Mouse (Mus musculus) splenic B cell, adult 2 months (primary cell): Measurements from ENCODE around the gene Gnao1.
A peak's percentile ranks its signal among the peaks of the same experiment; 100 is the strongest.

Experiments used
- DNase-seq: peaks from one replicate; pipeline ENCODE4 v3.0.0-alpha.2; 2011; ENCODE audit warnings: low read depth, low spot score
- H3K27me3 ChIP-seq: 2 replicates; pipeline ENCODE4 v1.6.1; 2012; ENCODE audit warnings: mild to moderate bottlenecking, low read length, moderate library complexity, mixed read lengths; ENCODE audit not compliant: control insufficient read depth, poor library complexity, insufficient read depth, severe bottlenecking
- H3K36me3 ChIP-seq: 2 replicates; pipeline ENCODE4 v1.6.1; 2012; ENCODE audit warnings: mild to moderate bottlenecking, low read length, moderate library complexity, mixed read lengths; ENCODE audit not compliant: control insufficient read depth, poor library complexity, insufficient read depth, severe bottlenecking

Gene Gnao1

DNA sequence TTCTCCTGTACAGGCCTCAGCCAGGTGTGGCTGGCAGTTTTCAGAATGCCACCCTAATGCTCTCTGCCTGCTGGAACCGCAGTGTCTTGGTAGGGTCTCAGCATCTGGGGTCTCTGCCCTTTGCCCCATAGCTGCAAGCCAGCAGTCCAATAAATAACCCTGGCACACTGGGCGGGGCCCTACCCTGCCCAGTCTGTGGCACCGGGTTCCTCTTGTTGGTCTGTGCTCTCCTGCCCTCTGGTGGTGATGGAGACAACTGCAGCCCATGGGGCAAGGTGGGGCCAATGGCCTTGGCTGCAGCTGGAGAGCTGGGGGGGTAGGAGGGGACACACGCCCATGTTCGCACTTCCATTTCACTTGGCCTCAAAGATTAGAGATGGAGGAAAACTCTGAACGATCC is 123.1 kb downstream of the Gnao1 start:
- peak; percentile 73 for DNase-seq
- no peaks in the 10 kb centered on the region for H3K36me3 ChIP-seq
- no peaks in the 10 kb centered on the region for H3K27me3 ChIP-seq

DNA sequence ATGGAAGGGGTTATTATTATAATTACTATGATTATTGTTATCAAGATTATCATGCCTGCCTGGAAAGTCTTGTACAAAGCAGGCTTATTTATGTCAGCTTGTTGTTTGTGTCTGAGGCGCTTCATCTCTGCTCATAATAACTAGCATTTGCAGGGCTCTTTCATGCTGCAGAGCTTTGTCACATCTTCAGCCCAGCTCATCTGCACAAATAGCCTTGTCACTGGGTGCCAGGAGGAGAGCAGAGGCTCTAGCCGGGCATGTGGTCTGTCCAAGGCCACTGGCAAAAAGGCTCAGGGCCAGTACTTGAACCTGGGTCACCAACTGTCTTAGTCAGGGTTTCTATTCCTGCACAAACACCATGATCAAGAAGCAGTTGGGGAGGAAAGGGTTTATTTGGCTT is 123.5 kb downstream of the Gnao1 start:
- no peaks in the 10 kb centered on the region for H3K36me3 ChIP-seq
- H3K27me3 ChIP-seq = no peaks in the 10 kb centered on the region
- DNase-seq = no peak

DNA sequence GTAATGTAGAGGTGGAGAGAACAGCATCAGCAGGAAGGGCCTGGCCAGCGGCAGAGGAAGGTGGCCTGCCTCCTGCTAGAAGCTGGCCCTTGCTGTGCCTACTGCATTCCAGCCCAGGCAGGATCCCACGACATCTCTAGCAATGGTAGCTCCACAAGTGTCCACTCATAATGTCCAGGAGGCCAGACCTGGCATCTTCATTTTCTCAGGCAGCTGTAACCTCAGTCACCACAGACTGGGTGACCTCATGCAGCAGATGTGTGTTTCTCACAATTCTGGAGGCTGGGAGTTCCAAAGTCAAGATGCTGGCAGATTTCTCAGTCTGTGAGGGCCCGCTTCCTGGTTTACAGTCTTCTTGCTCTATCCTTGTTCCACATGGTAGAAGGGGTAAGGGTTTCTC is 128.4 kb downstream of the Gnao1 start:
- DNase-seq = no peak
- Histone ChIP-seq H3K36me3 (no peaks in the 10 kb centered on the region), H3K27me3 (peaks cover 2% of the 10 kb centered on the region; the same call in 1 of the 2 replicates)

DNA sequence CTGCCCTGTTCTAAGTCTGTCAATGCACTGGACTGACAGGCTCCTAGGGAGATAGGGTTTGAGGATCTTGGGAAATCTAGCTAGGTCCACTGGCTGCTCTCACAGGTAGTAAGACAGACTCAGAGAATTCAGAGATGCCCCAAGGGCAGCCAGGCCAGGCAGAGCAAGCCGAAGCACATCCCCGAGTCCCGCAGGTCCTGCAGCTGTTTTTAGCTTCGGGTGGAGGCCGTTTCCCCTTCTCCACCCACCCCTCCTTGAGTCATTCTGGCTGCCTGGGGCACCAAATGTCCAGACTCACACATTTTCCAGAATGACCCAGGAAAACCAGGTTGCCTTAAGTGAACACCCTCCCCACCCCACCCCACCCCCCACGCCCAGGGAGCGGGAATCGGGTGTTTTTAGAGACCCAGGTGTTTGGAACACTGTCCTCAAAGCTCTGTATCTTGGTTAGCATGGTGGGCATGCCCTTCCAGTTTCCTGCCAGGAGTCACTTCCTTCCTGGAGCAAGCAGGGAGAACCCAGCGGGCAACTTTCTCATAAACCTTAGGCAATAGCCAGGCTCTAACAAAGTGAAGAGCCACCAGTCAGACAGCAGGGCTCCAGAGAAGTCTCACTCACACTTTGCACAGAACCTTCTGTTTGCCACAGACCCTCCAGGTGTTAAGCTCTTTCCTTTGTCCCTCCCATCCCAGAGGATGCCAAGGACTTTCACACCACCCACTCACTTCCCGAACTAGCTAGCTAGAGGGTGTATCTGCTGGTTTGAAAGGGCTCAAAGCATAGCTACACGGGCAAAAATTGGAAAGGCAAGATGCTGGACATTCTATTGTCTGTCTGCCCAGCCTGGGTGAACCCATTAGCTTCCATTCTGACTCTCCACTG is 131.0 kb downstream of the Gnao1 start:
- no peak for DNase-seq
- Histone ChIP-seq H3K27me3 (peaks cover 2% of the 10 kb centered on the region; the same call in 1 of the 2 replicates), H3K36me3 (no peaks in the 10 kb centered on the region)

DNA sequence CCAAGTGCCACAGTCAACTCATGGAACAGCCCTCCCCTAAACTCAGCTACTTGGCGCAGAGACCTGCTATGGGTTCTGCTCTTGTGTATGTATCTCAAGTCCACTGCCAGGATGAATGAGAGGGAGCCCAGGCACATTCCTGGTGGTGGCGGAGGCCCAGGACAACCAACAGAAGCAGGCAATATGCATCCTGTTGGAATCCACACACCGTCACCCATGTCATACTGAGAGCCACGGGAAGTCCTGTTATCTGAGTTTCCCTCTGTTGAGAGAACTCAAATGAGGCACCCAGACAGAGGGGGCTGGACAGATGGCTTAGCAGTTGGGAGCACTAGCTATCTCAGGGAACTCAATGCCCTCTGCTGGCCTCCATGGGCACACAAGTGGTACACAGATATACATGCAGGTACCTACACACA is 131.9 kb downstream of the Gnao1 start:
- no peak for DNase-seq
- peaks cover 2% of the 10 kb centered on the region for H3K27me3 ChIP-seq
- no peaks in the 10 kb centered on the region for H3K36me3 ChIP-seq

DNA sequence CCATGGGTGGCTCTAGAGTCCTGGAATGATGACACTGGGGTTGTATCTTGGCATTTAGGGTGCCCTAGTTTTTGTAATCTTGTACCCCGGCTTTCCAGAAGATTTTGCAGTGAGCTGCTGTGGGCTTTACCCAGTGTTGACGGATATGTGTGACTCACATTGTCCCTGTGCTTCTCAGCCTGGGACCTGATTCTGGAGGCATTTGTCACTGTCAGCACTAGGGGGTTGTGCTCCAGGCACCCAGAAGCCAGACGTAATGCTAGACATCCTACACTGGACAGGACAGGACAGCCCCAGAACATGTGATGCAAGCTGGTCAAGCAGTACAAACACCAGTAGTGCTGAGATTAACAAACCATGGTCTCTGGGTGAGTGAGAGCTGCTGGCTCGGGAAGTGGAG is 136.0 kb downstream of the Gnao1 start:
- H3K36me3 ChIP-seq = no peaks in the 10 kb centered on the region
- DNase-seq = no peak
- H3K27me3 ChIP-seq = no peaks in the 10 kb centered on the region; the same call in 1 of the 2 replicates

DNA sequence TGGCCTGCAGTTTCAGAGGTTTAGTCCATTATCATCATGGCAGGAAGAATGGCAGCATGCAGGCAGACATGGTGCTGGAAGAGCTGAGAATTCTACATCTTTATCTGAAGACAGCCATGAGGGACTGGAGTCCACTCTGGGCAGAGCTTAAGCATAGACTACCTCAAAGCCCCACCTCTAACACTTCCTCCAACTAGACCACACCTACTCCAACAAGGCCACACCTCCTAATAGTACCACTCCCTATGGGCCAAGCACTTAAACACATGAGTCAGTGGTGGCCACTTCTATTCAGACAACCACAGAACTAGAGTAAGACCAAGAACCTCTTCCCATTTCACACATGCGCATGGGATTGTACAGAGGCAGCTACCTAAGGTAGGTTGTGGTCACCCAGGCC is 136.6 kb downstream of the Gnao1 start:
- no peaks in the 10 kb centered on the region for H3K36me3 ChIP-seq
- DNase-seq = no peak

DNA sequence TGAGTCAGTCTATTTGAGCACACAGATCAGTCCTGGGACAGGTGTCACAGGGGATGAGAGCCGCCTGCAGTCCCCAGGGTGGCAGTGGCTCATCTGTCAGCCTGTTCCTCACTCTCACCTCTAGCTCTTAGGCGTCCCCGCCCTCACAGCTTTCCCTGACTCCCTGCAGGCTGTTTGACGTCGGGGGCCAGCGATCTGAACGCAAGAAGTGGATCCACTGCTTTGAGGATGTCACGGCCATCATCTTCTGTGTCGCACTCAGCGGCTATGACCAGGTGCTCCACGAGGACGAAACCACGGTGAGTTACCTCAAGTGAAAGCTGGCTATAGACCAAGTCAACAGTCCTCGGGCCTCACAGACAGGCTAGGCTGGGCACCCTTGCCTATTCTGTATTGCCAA is 140.4 kb downstream of the Gnao1 start:
- DNase-seq = no peak
- H3K36me3 ChIP-seq = no peaks in the 10 kb centered on the region
- H3K27me3 ChIP-seq = no peaks in the 10 kb centered on the region; the same call in 1 of the 2 replicates

More for the DNA sequence above, 136.6 kb downstream of the Gnao1 start:
- H3K27me3 ChIP-seq = no peaks in the 10 kb centered on the region; the same call in 1 of the 2 replicates

DNA sequence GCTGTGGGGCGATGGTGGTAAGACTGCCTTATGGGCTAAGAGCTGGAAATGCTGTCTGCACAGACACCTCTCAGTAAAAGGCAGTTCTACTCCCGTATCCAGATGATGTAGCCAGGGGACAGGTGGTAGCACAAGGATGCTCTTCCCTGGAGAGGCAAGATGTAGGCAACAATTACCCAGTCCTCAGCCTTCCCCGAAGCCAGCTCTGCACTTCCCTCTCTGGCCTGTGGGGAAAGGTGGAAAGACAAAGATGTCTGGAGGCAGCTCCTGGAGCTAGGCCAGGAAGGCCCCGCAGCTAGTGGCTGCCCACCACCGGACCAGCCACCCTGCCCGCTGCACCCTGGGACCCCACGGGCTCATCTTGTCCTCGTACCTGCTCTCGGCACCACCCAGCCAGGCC is 142.7 kb downstream of the Gnao1 start:
- DNase-seq = no peak
- Histone ChIP-seq H3K27me3 (no peaks in the 10 kb centered on the region), H3K36me3 (no peaks in the 10 kb centered on the region)

DNA sequence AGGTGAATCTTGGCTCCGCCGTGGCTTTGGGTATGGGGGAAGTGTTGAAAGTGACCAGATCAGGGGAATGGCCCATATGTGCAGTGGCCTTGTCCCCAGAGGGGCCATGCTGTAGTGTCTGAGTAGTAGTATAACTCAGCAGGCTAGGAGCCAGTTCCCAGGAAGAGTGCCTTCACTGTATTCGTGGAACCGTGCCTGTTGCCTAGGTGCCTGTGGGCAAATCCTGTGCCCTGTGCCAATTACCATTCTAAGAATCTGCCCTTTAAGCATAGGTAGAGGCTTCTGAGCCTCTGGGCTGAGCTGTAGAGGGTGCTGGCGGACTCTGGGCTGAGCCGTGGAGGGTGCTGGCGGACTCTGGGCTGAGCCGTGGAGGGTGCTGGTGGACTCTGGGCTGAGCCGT is 148.6 kb downstream of the Gnao1 start:
- Histone ChIP-seq H3K27me3 (no peaks in the 10 kb centered on the region), H3K36me3 (no peaks in the 10 kb centered on the region)
- DNase-seq = no peak

DNA sequence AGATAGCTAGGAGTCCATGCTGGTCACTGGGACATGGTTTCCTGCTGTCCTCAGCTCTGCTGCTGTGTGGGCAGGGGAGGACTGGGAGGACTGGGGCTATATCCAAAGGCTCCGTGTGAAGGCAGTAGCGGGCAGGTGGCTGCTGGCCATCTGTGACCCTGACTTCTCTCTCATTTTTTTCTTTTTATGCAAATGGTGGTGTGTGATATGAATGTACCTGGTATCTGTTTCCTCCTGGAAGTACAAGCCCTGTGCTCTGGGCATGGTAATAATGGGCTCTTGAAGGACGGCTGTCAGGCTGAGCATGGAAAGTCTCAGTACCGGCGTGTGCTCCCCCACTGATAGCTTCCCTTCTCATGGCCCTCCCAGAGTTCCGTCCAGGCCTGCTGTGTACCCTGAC is 151.1 kb downstream of the Gnao1 start:
- H3K36me3 ChIP-seq = no peaks in the 10 kb centered on the region
- no peak for DNase-seq
- H3K27me3 ChIP-seq = no peaks in the 10 kb centered on the region

DNA sequence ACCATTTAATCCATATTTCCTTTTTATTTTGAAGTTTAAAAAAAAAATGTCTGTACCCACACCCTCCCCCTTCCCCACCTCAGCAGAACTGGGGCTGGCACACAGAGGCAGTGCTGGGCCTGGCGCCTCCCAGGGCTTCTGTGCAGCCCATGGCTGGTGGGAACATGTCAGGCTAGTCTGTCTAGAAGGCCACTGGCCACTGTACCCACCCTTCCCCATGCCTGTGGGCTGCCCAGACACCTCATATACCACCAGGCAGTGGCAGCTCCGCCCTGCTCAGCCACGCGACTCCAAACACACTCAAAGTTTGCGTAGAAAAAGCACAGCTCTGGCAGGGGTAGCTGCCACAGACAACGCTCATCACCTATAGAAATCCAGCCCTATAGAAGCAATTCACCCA is 158.5 kb downstream of the Gnao1 start:
- no peaks in the 10 kb centered on the region for H3K27me3 ChIP-seq
- no peak for DNase-seq
- H3K36me3 ChIP-seq = peaks cover 4% of the 10 kb centered on the region

DNA sequence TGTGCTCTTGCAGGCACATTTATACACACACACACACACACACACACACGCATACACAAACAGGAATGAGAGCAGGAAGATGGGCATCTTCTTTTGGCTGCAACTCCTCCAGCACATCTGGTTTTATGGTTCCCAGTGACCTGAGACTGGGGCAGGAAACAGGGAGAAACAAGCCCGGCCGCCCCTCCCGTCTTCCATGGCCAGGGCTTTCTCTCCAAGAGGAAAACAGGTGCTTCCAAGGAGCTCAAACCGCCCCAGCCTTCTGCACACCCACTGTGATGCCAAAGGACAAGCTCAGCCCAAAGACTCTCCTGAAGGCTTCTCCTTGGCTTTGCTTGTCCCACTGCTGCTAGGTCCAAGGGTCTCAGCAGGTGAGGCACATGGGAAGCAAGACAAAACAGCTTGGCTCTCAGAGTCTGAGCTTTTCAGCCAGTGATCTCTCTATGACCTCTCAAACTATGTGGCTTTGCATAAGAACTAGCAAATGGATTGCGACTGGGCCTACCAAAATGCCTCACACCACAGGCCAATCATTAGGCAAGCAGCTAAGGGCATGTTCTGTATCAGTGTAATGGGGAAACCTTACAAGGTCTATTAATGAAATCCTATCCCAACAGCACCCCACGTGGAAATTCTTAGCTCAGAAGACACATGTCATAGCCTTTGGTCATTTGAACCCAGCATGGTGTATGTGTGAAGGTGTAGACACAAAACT is 160.0 kb downstream of the Gnao1 start:
- peaks cover 4% of the 10 kb centered on the region for H3K36me3 ChIP-seq
- no peaks in the 10 kb centered on the region for H3K27me3 ChIP-seq
- DNase-seq = no peak

DNA sequence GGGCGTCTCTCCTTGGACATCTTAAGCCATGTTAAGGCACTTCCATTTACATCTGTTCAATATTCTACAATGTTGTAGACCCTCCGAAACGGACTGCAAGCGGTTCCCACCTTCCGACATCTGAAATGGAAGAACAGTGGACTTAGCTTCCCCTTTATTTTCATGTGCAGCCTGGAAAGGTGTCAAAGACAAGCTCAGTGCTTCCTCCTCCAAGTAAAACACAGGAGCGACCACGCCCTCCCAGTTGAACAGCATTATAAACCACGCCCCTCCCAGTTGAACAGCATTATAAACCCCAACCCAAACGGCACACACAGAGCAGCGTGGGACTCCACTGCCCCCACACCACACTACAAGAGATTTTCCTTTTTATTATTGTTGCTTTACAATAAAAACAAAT is 161.7 kb downstream of the Gnao1 start:
- Histone ChIP-seq H3K27me3 (no peaks in the 10 kb centered on the region), H3K36me3 (peaks cover 7% of the 10 kb centered on the region)
- no peak for DNase-seq

DNA sequence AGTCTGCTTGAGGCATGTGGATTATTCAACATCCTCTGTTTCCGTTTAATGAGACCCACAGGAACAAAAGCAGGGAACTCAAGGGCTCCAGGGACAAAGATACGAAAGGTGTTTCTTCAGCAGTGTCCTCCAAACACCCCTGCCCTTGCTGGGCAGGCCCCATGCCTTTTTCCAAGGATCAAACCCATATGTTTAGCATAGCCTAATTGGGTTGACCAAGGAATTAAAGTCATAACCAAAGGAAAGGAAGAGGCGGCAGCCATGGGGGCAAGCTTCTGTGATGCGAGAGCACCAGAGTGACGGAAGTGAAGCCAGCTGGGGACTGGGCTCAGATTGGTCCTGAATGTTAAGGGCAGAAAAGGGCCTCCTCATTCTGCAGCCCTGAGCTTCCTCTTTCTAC is 162.4 kb downstream of the Gnao1 start:
- DNase-seq = no peak
- Histone ChIP-seq H3K36me3 (peaks cover 9% of the 10 kb centered on the region), H3K27me3 (no peaks in the 10 kb centered on the region)
